Mouse (Mus musculus) forebrain, embryonic 14.5 days (tissue): ENCODE results near the gene Zfp87. TPM values are rescaled to one million over a fixed set of nuclear protein-coding genes. Genes with fewer than 3 reads are reported as not detected.
A peak's percentile ranks its signal among the peaks of the same experiment; 100 is the strongest.

Experiments
- ATAC-seq: fragments of 200-750 bp; cut with Nextera tagmentation; 2 replicates; pipeline ENCODE4 v1.8.0; 2017; ENCODE audit warnings: mild to moderate bottlenecking, moderate library complexity
- DNase-seq: peaks from one replicate; pipeline ENCODE4 v3.0.0-alpha.2; 2015; ENCODE audit warnings: low spot score
- H3K27ac ChIP-seq: fragments of 300-500 bp; sonication (generic); 2 replicates; pipeline ENCODE4 v1.5.1; 2014; ENCODE audit warnings: low read depth, mild to moderate bottlenecking, control low read depth, low read length, moderate library complexity
- H3K27me3 ChIP-seq: fragments of 300-500 bp; sonication (generic); replicated peaks from 2 replicates; pipeline ENCODE4 v1.6.1; 2014; ENCODE audit warnings: low read length, control low read depth, mixed read lengths; ENCODE audit not compliant: control insufficient read depth, insufficient read depth
- H3K36me3 ChIP-seq: fragments of 300-500 bp; sonication (generic); 2 replicates; pipeline ENCODE4 v1.6.1; 2014; ENCODE audit warnings: low read length, control low read depth; ENCODE audit not compliant: control insufficient read depth, insufficient read depth
- H3K4me1 ChIP-seq: fragments of 300-500 bp; sonication (generic); 2 replicates; pipeline ENCODE4 v1.6.1; 2014; ENCODE audit warnings: antibody characterized with exemption, low read length, control low read depth; ENCODE audit not compliant: control insufficient read depth, insufficient read depth
- H3K4me2 ChIP-seq: fragments of 300-500 bp; sonication (generic); 2 replicates; pipeline ENCODE4 v1.6.1; 2014; ENCODE audit warnings: mild to moderate bottlenecking, control low read depth, low read length
- H3K4me3 ChIP-seq: fragments of 300-500 bp; sonication (generic); 2 replicates; pipeline ENCODE4 v1.5.1; 2014; ENCODE audit warnings: low read depth, low read length, control low read depth
- H3K9ac ChIP-seq: fragments of 300-500 bp; sonication (generic); 2 replicates; pipeline ENCODE4 v1.6.1; 2014; ENCODE audit warnings: mild to moderate bottlenecking, low read length, control low read depth, moderate library complexity
- H3K9me3 ChIP-seq: fragments of 300-500 bp; sonication (generic); replicated peaks from 2 replicates; pipeline ENCODE4 v1.6.1; 2016; ENCODE audit warnings: low read length, control low read depth, mixed read lengths; ENCODE audit not compliant: control insufficient read depth
- WGBS: fragments of 180-500 bp; shearing (Covaris S2); extraction: QIAGEN DNeasy Blood & Tissue Kit; methylation state at CpG from one replicate; pipeline ENCODE4 v1.1.7; 2014; 5-methylcytosine and 5-hydroxymethylcytosine counted together
- polyA plus RNA-seq: library from polyadenylated mRNA; unstranded; fragments of >200 nt; fragmentation: Nextera tagmentation; extraction: Ambion mirVana; gene quantifications from 2 replicates; pipeline ENCODE4 v1.2.1, GENCODE M21; 2014

Zfp87 gene
- polyA plus RNA-seq: 46.7 and 48.8 TPM in 2 replicates

DNA sequence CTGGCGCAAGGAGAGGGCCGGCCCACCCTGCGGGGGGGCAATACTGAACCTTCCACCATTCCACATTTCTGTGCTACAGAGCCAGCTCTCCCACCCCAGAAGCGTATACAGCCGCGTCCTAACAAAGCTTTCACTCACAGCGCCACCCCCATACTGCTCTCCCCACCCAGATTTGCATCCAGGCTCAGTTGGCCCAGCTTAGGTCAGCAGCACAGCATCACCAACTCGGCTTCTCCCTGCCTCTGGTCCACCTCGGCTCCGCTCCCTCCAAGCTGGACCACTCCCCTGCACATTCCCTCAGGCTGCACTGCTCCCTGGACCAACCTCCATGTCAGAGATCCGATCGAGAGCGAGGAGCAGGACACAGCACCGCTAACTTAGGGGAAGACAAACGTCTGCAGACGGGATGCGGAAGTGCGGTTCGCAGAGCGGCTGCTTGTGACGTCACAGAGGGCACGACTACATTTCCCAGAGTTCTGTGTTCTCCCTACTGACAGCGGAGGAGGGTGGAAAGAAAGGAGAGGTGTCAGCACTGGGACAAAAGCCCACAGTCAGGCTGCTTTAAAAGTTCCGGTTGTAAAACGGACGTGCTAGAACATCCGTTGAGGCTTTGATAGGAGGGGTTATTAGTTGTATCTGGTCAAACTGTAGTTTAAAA is at the start of gene Zfp87, which contains the start of gene Gm26965:
TSS of gene Zfp87 (minus strand) at position 425 of the 658 bp plus-strand sequence.
TSS of gene Gm26965 (minus strand) at position 399 of the 658 bp plus-strand sequence.
- H3K36me3 ChIP-seq: peaks cover 2% of the 10 kb centered on the region; the same call in 1 of the 2 replicates
- 0 out of 2 replicates have a peak within 1 kb of the TSS, but pooled peaks have one; percentile 45 for H3K27ac ChIP-seq
- peak within 1 kb of the TSS; percentile 73 for H3K4me2 ChIP-seq
- DNase-seq (peak; percentile 98), ATAC-seq (peak; percentile 99)
- H3K4me3 ChIP-seq: peak within 1 kb of the TSS; percentile 80
- WGBS: under 1% methylated on average over 27 of the region's 27 CpGs
- no peaks in the 10 kb centered on the region for H3K9me3 ChIP-seq
- peak within 1 kb of the TSS; percentile 83 for H3K9ac ChIP-seq
- no peaks in the 10 kb centered on the region for H3K27me3 ChIP-seq
- H3K4me1 ChIP-seq: peaks cover 11% of the 10 kb centered on the region; the same call in 1 of the 2 replicates

DNA sequence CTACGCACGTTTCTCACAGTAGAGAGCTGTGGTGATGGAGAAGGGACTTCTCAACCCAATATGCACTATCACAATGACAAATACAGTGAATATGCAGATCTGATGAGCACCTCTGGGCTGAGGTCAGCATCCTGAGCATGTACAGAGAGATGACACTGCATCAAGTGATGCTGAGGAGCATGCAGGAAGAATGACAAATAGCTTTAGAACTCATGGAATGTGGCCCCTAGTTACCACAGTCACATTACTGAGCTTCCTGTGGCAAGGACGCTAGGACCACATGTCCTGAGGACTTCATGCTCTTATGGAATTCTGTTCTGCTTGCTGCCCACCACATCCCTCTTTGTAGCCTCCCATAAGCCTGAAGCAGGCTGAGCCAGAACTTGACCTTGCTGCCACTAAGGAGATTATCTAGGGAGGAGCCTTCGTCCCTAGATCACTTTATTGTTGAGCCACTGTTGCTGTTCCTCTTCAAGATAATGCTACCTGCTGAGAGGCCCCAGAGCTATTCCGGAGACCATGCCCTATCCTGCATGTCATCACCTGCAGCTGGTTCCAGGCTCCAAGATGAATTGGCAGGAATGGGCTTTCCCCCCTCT is 46.7 kb upstream of the Zfp87 start:
- Histone ChIP-seq H3K9ac (no peak overlapping the region), H3K9me3 (no peaks in the 10 kb centered on the region), H3K4me3 (no peak overlapping the region), H3K36me3 (no peaks in the 10 kb centered on the region), H3K4me2 (no peak overlapping the region), H3K4me1 (no peaks in the 10 kb centered on the region), H3K27me3 (no peaks in the 10 kb centered on the region), H3K27ac (no peak overlapping the region)
- ATAC-seq: no peak
- DNase-seq: no peak
- 74% methylated on average over 5 of the region's 5 CpGs for WGBS

DNA sequence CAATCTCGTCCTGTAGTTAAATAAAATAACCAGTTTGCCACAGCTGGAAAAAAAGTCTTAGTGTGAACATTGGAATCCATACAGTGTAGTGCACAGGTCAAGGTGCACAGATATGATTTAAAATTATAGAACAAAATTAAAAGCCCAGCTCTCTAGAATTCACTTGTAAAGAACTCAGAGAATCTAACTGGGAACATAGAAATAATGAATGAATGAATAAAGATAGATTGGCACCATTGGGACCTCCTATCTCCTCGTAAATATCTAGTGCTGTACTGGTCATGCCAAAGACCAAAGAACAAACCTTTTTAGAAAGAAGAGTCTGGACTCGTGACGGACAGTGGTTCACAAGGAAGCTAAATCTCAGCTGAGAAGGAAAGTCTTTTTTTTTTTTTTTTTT is 27.8 kb upstream of the Zfp87 start, which contains the start of gene Zfp748:
TSS of gene Zfp748 (minus strand) at position 101 of the 400 bp plus-strand sequence.
- peak within 1 kb of the TSS; percentile 82 for H3K4me3 ChIP-seq
- H3K4me2 ChIP-seq: peak within 1 kb of the TSS; percentile 61
- no peaks in the 10 kb centered on the region for H3K36me3 ChIP-seq
- ATAC-seq (no peak), DNase-seq (no peak)
- 81% methylated on average over 4 of the region's 4 CpGs for WGBS
- peaks cover 8% of the 10 kb centered on the region for H3K4me1 ChIP-seq
- peak within 1 kb of the TSS; percentile 92 for H3K9ac ChIP-seq
- H3K9me3 ChIP-seq: no peaks in the 10 kb centered on the region
- no peaks in the 10 kb centered on the region for H3K27me3 ChIP-seq
- H3K27ac ChIP-seq: peak within 1 kb of the TSS; percentile 75; the same call in 1 of the 2 replicates

DNA sequence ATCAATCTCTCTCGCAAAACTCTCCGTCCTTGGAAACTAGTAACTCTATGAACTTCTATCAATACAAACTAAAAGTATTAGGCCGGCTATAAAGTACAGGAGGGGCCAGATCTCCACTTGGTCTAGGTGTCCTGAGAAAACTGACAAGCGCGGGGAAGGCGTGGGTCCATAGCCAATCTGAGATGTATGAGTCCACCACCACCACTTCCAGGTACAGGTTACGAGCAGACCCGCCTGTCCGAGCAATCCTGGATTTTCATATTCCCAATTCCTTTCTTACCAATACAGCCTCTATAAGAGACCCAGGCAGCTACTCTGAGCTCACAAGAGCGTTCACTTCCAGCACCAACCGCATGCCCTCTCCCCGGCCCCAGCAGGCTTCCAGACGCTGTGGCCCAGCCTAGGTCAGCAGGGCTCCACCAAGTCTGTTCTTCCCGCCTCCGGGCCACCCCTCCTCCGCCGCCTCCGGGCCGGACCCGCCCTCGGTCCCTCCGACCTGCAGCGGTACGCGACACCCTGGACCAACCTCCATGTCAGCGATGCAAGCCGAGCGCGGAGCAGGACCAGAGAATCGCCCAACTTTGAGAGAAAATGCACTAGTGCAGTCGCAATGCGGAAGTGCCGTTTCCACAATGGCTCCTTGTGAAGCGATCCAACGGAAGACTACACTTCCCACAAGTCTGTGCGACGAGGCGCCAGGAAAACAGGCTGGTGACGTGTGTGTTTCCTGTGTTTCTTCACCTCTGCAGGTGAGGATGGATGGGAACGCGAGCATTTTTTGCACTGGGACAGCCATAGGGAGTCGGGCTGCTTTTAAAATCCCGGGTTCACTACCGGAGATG is 26.7 kb upstream of the Zfp87 start:
- peak overlapping the region; percentile 61 for H3K4me2 ChIP-seq
- H3K9me3 ChIP-seq: no peaks in the 10 kb centered on the region
- peaks cover 8% of the 10 kb centered on the region for H3K4me1 ChIP-seq
- no peaks in the 10 kb centered on the region for H3K36me3 ChIP-seq
- H3K27ac ChIP-seq: peak overlapping the region; percentile 75; the same call in 1 of the 2 replicates
- under 1% methylated on average over 44 of the region's 44 CpGs for WGBS
- H3K4me3 ChIP-seq: peak overlapping the region; percentile 82
- DNase-seq (peak; percentile 97), ATAC-seq (peak; percentile 99)
- H3K27me3 ChIP-seq: no peaks in the 10 kb centered on the region
- peak overlapping the region; percentile 92 for H3K9ac ChIP-seq

DNA sequence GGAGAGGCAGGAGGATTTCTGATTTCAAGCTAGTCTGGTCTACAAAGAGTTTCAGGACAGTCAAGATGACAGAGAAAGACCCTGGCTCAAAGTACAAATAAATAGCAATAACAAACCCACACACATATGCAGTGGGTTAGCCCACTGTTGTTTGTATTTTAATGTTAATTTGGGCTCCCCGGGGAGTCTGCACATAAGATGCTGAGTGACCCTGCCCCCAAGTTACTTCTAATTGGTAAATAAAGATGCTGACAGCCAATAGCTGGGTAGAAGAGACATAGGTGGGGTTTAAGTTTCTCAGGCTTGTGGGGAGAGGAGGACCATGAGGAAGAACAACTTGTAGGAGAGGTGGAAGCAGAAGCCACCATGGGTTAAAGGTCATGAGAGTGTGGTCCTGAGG is 20.0 kb upstream of the Zfp87 start:
- Histone ChIP-seq H3K4me3 (no peak overlapping the region), H3K4me1 (no peaks in the 10 kb centered on the region), H3K36me3 (peaks cover 42% of the 10 kb centered on the region), H3K27ac (no peak overlapping the region), H3K9ac (no peak overlapping the region), H3K4me2 (no peak overlapping the region), H3K9me3 (no peaks in the 10 kb centered on the region), H3K27me3 (no peaks in the 10 kb centered on the region)
- ATAC-seq (no peak), DNase-seq (no peak)
- 83% methylated on average over 1 of the region's 1 CpGs for WGBS

DNA sequence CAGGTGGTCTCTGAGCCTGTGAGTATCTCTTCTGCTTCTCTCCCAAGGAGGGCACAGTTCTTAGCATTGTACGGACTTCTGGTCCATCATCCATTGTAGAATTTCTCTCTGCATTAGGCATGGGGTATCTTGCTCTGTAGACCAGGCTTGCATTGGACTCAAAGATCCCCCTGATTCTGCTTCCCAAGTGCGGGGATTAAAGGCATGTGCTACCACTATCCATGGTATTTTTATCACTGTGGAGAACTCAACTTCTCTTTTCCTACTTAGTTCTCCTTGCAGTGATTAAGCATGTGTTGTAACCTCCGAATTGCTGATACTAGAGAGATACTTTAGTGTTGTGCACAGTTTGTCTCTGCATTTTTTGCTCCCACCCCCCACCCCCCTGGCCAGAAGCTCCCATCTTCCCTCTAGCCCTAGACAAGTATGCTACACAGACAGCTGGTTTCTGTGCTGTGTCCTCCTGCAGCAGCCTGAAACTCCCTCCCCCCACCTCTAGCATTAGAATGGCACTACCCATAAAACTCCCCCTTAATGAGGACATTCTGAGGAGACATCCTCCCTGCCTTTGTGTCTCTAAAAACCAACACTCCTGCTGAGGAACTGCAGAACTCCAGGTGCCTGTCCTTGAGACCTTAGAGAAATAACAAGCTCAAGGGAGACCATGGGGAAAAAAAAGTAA is 1.2 kb upstream of the Zfp87 start:
- Histone ChIP-seq H3K27me3 (no peaks in the 10 kb centered on the region), H3K9me3 (no peaks in the 10 kb centered on the region), H3K36me3 (no peaks in the 10 kb centered on the region), H3K4me1 (peaks cover 11% of the 10 kb centered on the region; the same call in 1 of the 2 replicates), H3K4me3 (no peak overlapping the region), H3K27ac (no peak overlapping the region), H3K4me2 (no peak overlapping the region), H3K9ac (no peak overlapping the region)
- ATAC-seq (no peak), DNase-seq (no peak)
- 77% methylated on average over 3 of the region's 3 CpGs for WGBS

DNA sequence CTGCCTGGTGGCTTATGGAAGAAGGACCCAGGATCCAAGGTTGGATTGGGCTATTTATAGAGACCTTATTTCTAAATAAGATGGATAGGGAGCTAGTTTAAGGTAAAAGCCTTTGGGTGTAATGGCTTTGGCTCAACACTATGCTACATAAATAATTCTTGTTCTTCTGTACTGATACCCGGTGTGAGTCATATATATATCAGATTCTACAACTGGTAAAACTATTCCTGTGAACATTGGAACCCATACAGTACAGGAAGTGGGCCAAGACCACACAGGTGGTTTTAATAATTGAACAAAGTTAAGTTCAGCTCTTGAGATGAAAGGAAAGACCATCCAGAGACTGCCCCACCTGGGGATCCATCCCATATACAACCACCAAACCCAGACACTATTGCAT is 25.1 kb downstream of the Zfp87 start:
- Histone ChIP-seq H3K4me3 (no peak overlapping the region), H3K9ac (no peak overlapping the region), H3K36me3 (0 out of 2 replicates have a peak, but pooled peaks cover 2% of the 10 kb centered on the region), H3K27me3 (no peaks in the 10 kb centered on the region), H3K4me1 (peaks cover 8% of the 10 kb centered on the region), H3K9me3 (no peaks in the 10 kb centered on the region), H3K27ac (no peak overlapping the region), H3K4me2 (no peak overlapping the region)
- ATAC-seq (peak; percentile 22), DNase-seq (no peak)
- 89% methylated on average over 1 of the region's 1 CpGs for WGBS

DNA sequence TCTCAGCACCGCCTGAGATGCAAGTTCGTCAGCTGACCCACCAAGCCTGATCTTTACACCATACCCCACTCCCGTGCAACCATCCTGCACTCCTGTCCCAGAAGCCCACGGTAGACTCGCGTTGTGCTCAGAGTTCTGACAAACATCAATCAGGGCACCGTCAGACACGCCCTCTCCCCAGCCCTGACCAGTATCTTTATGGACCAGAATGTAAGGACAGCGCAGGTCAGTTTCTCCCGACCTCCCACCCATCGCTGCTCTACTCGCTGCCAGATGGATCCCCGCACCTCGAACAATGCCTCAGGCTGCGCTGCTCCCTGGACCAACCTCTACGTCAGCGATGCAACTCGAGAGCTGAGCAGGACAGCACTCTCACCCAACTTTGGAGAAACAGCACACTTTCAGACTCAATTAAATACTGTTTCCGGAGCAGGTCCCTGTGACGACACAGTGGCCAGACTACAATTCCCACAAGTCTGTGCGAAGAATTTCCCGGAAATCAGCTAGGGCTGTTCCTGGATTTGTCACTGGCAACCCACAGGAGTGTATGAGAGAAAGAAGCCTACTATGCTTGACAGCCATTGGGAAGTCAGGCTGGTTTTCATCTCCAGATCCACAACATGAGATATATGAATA is 25.8 kb downstream of the Zfp87 start, which contains the start of gene Zfp58:
TSS of gene Zfp58 (minus strand) at position 472 of the 636 bp plus-strand sequence.
- Histone ChIP-seq H3K4me3 (peak within 1 kb of the TSS; percentile 69), H3K9ac (peak within 1 kb of the TSS; percentile 72), H3K4me2 (peak within 1 kb of the TSS; percentile 80), H3K4me1 (peaks cover 8% of the 10 kb centered on the region), H3K36me3 (0 out of 2 replicates have a peak, but pooled peaks cover 2% of the 10 kb centered on the region), H3K27ac (no peak within 1 kb of the TSS), H3K9me3 (no peaks in the 10 kb centered on the region), H3K27me3 (no peaks in the 10 kb centered on the region)
- WGBS: under 1% methylated on average over 22 of the region's 22 CpGs
- DNase-seq (peak; percentile 96), ATAC-seq (peak; percentile 99)
